Mouse (Mus musculus): Measurements from ENCODE around the gene Timm10b.

Gene Timm10b

GRCm38 (mm10) chr7:105639756-105640155 lies at the start of gene Timm10b:
Gene Timm10b (plus strand): TSS chr7:105640056.
- DNase-seq: no peak

GRCm38 (mm10) chr7:105590097-105590496 lies 49.8 kb upstream of the Timm10b start:
- DNase-seq: no peak

GRCm38 (mm10) chr7:105602860-105603623 lies 36.8 kb upstream of the Timm10b start:
- peak; percentile 66 to 68 for DNase-seq

- DNase-seq: no peak
Observed at GRCm38 (mm10) chr7:105608467-105608866, 31.4 kb upstream of the Timm10b start.

- no peak for DNase-seq
Observed at GRCm38 (mm10) chr7:105611767-105612166, 28.1 kb upstream of the Timm10b start.

- DNase-seq: no peak
Observed at GRCm38 (mm10) chr7:105614400-105614799, 25.5 kb upstream of the Timm10b start.

GRCm38 (mm10) chr7:105615720-105616119 lies 24.1 kb upstream of the Timm10b start:
- DNase-seq: no peak

GRCm38 (mm10) chr7:105616561-105616960 lies 23.3 kb upstream of the Timm10b start:
- no peak for DNase-seq

GRCm38 (mm10) chr7:105617810-105618209 lies 22.0 kb upstream of the Timm10b start:
- no peak for DNase-seq

GRCm38 (mm10) chr7:105619701-105620100 lies 20.2 kb upstream of the Timm10b start:
- no peak for DNase-seq

GRCm38 (mm10) chr7:105621053-105621452 lies 18.8 kb upstream of the Timm10b start:
- no peak for DNase-seq

GRCm38 (mm10) chr7:105621646-105622292 lies 18.1 kb upstream of the Timm10b start:
- DNase-seq: no peak

GRCm38 (mm10) chr7:105625397-105625796 lies 14.5 kb upstream of the Timm10b start:
- DNase-seq: no peak

GRCm38 (mm10) chr7:105628633-105629032 lies 11.2 kb upstream of the Timm10b start:
- DNase-seq: no peak

- DNase-seq: peak in 1 of 2 experiments; percentile 6
Observed at GRCm38 (mm10) chr7:105632551-105632972, 7.3 kb upstream of the Timm10b start.

- peak; percentile 81 to 82 for DNase-seq
Observed at GRCm38 (mm10) chr7:105633127-105633800, 6.6 kb upstream of the Timm10b start, which contains the start of gene Trim3. Gene Trim3 (minus strand): TSS chr7:105633571.

GRCm38 (mm10) chr7:105633801-105634135 lies 6.1 kb upstream of the Timm10b start:
- DNase-seq: no peak

GRCm38 (mm10) chr7:105634272-105634920 lies 5.5 kb upstream of the Timm10b start:
- DNase-seq: no peak

- DNase-seq: no peak
Observed at GRCm38 (mm10) chr7:105635726-105636125, 4.1 kb upstream of the Timm10b start.

GRCm38 (mm10) chr7:105638776-105639175 lies 1.1 kb upstream of the Timm10b start:
- DNase-seq: no peak

GRCm38 (mm10) chr7:105639304-105639703 lies 552 bp upstream of the Timm10b start:
- DNase-seq: no peak

GRCm38 (mm10) chr7:105640233-105640893 lies 507 bp downstream of the Timm10b start, which contains the start of the genes Arfip2 and Gm45799:
Gene Arfip2 (minus strand): TSS chr7:105640416.
Gene Gm45799 (plus strand): TSS chr7:105640552.
- peak; percentile 97 for DNase-seq

GRCm38 (mm10) chr7:105640894-105641255 lies 1.0 kb downstream of the Timm10b start:
- no peak for DNase-seq

Data from B cell, adult 2 months (primary cell).